Mouse (Mus musculus): ENCODE results near the gene Cyp3a13. TPM values are rescaled to one million over a fixed set of nuclear protein-coding genes. Genes with fewer than 3 reads are reported as not detected.

Cyp3a13 gene
- not detected for total RNA-seq (2023)

GRCm38 (mm10) chr5:137921532-137921931, at the start of gene Cyp3a13:
Cyp3a13 (minus strand) TSS chr5:137921619.

GRCm38 (mm10) chr5:137962945-137963344, 41.5 kb upstream of the Cyp3a13 start, which contains the start of gene Gjc3:
Gjc3 (minus strand) TSS chr5:137963098.

DNA sequence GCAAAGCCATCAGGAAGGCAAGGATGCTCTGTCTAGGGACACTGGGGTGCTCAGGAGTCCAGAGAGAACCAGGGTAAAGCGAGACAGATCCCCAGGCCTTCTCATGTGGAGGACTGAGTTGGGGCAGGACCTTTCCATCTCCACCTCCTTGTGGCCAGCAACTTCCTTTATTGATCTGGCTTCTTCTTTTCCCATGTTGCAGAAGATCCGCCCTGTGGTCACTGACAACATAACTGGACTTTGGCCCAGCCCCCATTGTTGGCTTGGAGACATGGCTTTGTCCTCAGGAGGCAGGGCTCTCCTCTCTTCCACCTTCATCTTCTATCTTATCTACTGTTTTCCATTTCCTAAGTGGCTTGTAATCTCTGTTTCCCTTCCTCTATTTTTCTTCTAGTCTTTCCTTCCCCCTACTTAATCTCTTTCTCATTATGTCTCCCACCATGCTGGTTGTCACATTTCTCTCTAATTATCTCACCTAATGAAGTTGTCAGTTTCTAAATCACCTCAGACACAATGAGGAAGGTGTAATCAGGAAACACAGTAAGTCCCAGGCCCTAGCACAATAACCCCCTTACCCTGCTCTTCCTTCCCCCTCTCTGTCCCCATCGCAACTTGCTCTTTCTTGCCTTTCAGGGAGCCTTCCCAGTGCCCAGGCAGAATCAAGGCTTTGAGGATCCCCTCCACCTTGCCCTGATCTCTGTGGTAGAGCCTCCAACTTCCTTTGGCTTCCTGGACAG, 49.6 kb downstream of the Cyp3a13 start, which contains the start of gene Pilrb2:
Pilrb2 (minus strand) TSS at position 172 of the 737 bp plus-strand sequence.

DNA sequence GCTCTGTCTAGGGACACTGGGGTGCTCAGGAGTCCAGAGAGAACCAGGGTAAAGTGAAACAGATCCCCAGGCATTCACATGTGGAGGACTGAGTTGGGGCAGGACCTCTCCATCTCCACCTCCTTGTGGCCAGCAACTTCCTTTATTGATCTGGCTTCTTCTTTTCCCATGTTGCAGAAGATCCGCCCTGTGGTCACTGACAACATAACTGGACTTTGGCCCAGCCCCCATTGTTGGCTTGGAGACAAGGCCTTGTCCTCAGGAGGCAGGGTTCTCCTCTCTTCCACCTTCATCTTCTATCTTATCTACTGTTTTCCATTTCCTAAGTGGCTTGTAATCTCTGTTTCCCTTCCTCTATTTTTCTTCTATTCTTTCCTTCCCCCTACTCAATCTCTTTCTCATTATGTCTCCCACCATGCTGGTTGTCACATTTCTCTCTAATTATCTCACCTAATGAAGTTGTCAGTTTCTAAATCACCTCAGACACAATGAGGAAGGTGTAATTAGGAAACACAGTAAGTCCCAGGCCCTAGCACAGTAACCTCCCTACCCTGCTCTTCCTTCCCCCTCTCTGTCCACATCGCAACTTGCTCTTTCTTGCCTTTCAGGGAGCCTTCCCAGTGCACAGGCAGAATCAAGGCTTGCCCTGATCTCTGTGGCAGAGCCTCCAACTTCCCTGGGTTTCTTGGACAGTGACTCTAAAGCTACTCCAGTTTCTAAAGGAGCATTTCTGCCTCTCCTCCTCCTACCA, 63.3 kb downstream of the Cyp3a13 start, which contains the start of gene Pilrb1:
Pilrb1 (minus strand) TSS at position 147 of the 751 bp plus-strand sequence.

Other genes with a start within 250 kb of the Cyp3a13 start
- 10 to 100 TPM; 27.2 to 29.2 TPM for gene Agfg2, start 236.9 kb downstream of the Cyp3a13 start, total RNA-seq (2023)
- gene Nyap1, start 180.0 kb downstream of the Cyp3a13 start, total RNA-seq (2023), result under 1 TPM; 0.83 to 0.93 TPM
- 100 to 1,000 TPM; 265 to 295 TPM for gene Tsc22d4, start 175.9 kb downstream of the Cyp3a13 start, total RNA-seq (2023)
- 10 to 100 TPM; 26.5 to 32.9 TPM for gene Ppp1r35, start 142.8 kb downstream of the Cyp3a13 start, total RNA-seq (2023)
- gene Mepce, start 134.0 kb downstream of the Cyp3a13 start, total RNA-seq (2023), result 10 to 100 TPM; 29.3 to 33.9 TPM
- 1 to 10 TPM; 3.6 to 4.1 TPM for gene Zcwpw1, start 133.8 kb downstream of the Cyp3a13 start, total RNA-seq (2023)
- 100 to 1,000 TPM; 303 to 320 TPM for gene Pilra, start 85.3 kb downstream of the Cyp3a13 start, total RNA-seq (2023)
- gene Pilrb1, start 63.5 kb downstream of the Cyp3a13 start, total RNA-seq (2023), result 100 to 1,000 TPM; 168 to 180 TPM
- gene Pilrb2, start 49.8 kb downstream of the Cyp3a13 start, total RNA-seq (2023), result 100 to 1,000 TPM; 215 to 219 TPM
- gene Gjc3, start 41.5 kb upstream of the Cyp3a13 start, total RNA-seq (2023), result not detected
- gene Azgp1, start 59.9 kb upstream of the Cyp3a13 start, total RNA-seq (2023), result 1 to 10 TPM in 1 of 2 experiments, under 1 TPM in 1; 0.61 to 1.1 TPM
- not detected for gene Smok3a, start 99.6 kb upstream of the Cyp3a13 start, total RNA-seq (2023)
- not detected for gene Smok3b, start 99.8 kb upstream of the Cyp3a13 start, total RNA-seq (2023)
- not detected for gene Smok3c, start 131.6 kb upstream of the Cyp3a13 start, total RNA-seq (2023)
- gene Zkscan1, start 163.5 kb upstream of the Cyp3a13 start, total RNA-seq (2023), result 1 to 10 TPM; 6.6 to 8.1 TPM
- gene Zscan21, start 195.3 kb upstream of the Cyp3a13 start, total RNA-seq (2023), result 1 to 10 TPM; 5.1 to 6.5 TPM
- 1 to 10 TPM; 2.5 to 3.0 TPM for gene Zfp113, start 234.1 kb upstream of the Cyp3a13 start, total RNA-seq (2023)
- gene Cops6, start 239.5 kb upstream of the Cyp3a13 start, total RNA-seq (2023), result 10 to 100 TPM; 44.9 to 49.7 TPM

Measured in neutrophil, adult 83 days (primary cell).